Mouse (Mus musculus) adrenal gland, postnatal 0 days (tissue): Measurements from ENCODE around the gene Spata2. TPM values are rescaled to one million over a fixed set of nuclear protein-coding genes. Genes with fewer than 3 reads are reported as not detected.

ENCODE experiments used
- polyA plus RNA-seq: library from polyadenylated mRNA; unstranded; fragments of >200 nt; fragmentation: Nextera tagmentation; extraction: Ambion mirVana; gene quantifications from 2 replicates; pipeline ENCODE4 v1.2.1, GENCODE M21; 2015

Spata2 gene
- polyA plus RNA-seq, result 8.8 and 13.6 TPM in 2 replicates

GRCm38 (mm10) chr2:167492713-167493636 is at the start of gene Spata2:
Spata2 (minus strand) TSS chr2:167492887.

DNA sequence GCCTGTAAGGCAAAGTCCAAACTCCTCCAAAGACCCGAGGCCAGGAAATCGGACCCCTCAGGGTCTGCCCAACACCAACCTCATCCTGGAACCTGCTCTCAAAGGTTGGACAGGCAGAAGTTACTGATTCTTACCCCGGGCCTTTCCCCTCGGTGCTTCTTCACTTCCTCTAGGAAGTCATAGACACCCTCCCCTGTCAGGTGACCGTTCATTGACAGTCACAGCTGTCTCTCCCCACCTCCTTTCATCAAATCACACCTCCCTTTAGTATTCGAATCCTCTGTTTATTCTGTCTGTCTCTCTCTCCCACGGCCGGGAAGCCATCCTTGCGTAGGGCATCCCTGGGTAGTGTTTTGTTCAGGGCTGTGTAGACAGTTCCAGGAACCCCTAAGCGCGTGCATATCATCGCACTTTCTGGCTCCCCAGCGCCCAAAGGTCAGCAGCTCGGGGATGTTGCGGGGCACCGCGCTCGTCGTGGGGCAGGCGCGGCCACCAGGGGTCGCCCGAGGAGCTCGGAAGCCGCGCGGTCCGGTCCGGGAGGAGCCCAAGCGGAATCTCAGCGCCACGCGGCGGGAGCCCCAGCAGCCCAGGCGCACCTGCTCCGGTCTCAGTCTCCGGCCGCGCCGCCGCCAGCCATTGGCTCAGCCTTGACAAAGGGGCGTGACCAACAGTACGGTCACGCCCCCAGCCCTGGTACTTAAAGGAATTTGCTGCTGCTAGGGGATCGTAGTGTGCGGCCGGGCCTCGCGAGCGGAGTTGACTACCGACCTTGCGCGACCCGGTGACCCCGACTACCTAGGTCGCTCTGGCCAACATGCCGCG is 45.0 kb upstream of the Spata2 start, which contains the start of gene Snai1:
Gene Snai1, plus strand, starts transcription at position 720 of the 822 bp plus-strand sequence.

GRCm38 (mm10) chr2:167491757-167492708 is 654 bp downstream of the Spata2 start, which contains the start of gene Rnf114:
Rnf114 (plus strand) TSS chr2:167492645.

Other genes starting within 250 kb of the Spata2 start
- gene B4galt5, start 143.7 kb downstream of the Spata2 start, polyA plus RNA-seq, result 13.1 and 23.4 TPM in 2 replicates
- 10.7 and 19.3 TPM in 2 replicates for gene Slc9a8, start 71.2 kb downstream of the Spata2 start, polyA plus RNA-seq
- 55.5 and 62.7 TPM in 2 replicates for gene Rnf114, start 242 bp downstream of the Spata2 start, polyA plus RNA-seq
- 19.3 and 19.9 TPM in 2 replicates for gene Snai1, start 45.3 kb upstream of the Spata2 start, polyA plus RNA-seq
- 183 and 240 TPM in 2 replicates for gene Ube2v1, start 139.2 kb upstream of the Spata2 start, polyA plus RNA-seq
- 2.8 TPM in 1 of 2 replicates, not detected in the other for gene Gm20431, start 168.6 kb upstream of the Spata2 start, polyA plus RNA-seq
- gene Cebpb, start 196.0 kb upstream of the Spata2 start, polyA plus RNA-seq, result 109 and 222 TPM in 2 replicates
- 29.0 and 33.5 TPM in 2 replicates for gene Tmem189, start 196.9 kb upstream of the Spata2 start, polyA plus RNA-seq